Mouse (Mus musculus): ENCODE results near the gene Olfr60.

Gene Olfr60

DNA sequence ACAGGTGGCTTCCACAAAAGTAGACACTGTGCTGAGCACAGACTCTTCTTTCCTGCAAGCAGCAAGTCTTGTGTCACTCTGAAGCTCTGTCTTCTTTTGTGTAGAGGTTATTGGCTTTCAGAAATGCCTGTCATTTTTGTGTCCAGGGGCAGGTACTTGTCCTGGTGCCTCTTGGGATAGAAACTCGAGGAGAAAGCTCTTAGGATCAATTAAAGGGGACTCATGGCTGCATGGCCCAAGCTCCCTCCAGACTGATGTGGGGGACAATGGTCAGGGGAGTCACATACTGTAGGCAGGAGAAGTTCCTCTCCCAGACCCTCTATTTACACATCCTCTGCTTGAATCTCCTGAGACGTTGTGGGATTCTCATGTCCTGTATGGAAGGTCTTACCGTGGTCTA lies at the start of gene Olfr60:
Gene Olfr60 (minus strand): TSS at position 101 of the 400 bp plus-strand sequence.
- no peak for DNase-seq (ENCODE audit: low spot score in 2 of 2)

DNA sequence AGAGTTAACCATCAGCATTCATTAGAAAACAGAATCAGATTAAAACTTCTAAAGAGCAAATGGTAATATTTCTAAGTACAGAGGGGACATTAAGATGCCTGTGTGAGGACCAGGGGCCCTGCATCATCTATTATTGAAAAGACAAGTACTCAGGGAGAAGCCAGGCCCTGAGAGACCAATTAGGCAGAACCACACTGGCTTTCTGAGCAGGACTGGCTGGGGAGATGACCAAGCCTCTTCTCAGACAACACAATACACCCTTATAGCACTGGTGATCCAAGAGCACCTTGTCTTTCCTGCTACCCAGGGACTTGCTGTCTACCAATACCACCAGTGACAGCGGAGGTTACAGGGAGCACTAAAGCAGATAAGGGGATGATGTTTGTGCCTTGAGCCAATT lies 41.3 kb upstream of the Olfr60 start, which contains the start of gene Olfr531:
Gene Olfr531 (minus strand): TSS at position 101 of the 400 bp plus-strand sequence.
- no peak for DNase-seq (ENCODE audit: low spot score in 2 of 2)

DNA sequence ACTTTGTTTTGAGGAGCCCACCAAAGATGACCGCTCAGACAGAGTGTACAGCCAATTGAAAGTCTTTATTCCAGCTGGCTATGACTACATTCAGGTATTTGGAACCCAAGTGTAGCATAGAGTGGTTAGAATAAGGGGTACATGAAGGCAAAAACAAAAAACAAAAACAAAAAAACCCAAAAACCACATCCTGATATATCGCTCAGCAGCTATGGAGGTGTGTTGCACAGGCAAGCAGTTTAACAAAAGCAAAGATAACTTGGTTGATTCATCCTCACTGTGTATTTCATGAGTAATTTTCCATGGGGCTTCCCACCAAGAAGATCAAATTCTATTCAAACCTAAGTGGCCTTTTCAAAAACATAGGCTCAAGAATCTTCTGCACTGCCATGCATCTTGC lies 15.4 kb upstream of the Olfr60 start:
- no peak for DNase-seq (ENCODE audit: low spot score in 2 of 2)

DNA sequence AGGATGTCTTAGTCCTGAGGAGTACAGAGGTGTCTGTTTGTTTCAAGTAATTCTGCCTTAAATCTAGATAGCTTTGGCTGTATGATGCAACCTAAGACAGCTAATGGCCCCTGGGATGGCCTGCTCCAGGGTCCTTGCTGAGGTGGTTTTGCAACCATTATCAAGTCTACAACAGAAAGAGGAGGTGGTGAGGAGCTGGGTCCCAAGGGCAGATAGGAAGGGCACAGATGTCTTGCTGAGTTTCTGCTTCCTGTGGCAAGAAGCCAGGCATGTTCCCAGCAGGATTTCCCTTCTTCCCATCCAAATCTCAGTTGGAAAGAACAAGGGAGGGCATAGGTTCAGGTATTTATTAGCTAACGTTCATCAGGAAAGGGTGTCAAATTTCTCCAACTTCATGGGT lies 14.8 kb upstream of the Olfr60 start, which contains the start of gene Olfr530:
Gene Olfr530 (minus strand): TSS at position 101 of the 400 bp plus-strand sequence.
- DNase-seq (ENCODE audit: low spot score in 2 of 2), result no peak

DNA sequence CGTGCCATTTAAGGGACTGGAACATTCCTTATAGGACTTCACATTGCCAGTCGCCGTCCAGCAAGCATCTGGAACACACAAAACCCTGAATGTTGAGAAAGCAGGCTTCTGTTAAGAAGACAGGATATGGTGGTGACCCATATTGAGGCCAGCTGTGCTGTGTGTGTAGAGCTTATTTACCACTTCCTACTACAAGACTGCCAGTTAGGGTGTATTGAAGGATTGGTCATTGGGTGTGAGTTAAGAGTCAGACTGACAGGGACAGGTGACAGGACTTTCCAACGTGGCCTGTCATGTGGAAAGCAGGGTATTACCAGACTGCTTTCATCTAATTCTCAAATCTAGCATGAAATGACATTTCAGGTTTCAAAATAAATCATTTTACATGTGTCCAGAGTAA lies 12.8 kb upstream of the Olfr60 start:
- no peak for DNase-seq (ENCODE audit: low spot score in 2 of 2)

DNA sequence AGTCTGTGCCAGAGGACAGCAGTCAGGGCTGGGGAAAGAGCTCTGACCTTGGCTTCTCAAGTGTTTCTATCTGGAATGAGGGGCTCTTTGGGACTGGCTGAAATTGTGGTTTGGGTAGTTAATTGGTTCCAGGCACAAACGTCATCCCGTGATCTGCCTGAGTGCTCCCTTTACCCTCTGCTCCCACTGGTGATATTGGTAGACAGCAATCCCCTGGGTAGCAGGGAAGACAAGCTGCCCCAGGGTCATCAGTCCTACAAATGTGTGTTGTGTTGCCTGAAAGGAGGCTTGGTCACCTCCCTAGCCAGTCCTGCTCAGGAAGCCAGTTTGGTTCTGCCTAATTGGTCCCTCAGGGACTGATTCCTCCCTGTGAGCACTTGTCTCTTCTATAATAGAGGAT lies 27.8 kb downstream of the Olfr60 start, which contains the start of gene Olfr527:
Gene Olfr527 (plus strand): TSS at position 301 of the 400 bp plus-strand sequence.
- DNase-seq (ENCODE audit: low spot score in 2 of 2), result no peak

DNA sequence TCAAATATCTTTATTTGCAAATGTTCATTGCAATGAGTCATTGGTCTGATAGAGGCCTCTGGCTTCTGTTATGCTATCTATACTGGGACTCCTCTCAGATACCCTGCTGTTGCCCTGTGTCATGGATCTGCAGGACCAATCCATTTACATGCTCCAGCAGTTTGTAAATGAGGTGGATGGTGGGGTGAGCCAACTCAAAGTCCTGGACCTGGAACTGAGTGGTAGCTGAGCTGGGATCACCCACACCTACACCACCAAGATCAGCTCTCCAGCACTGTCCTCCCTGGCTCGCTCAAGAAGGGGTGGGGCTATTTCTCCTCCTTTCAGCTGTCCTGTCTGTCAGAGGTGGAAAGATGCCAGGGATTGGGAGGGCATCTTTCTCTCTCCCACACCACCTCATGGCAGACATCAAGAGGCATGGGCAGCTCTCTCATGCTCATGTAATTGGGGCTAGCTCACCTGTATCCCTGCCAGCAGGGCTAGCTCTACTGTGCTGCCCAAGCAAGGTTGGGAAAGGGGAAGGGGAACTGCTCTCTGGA lies 31.6 kb downstream of the Olfr60 start:
- DNase-seq (ENCODE audit: low spot score in 2 of 2), result no peak

DNA sequence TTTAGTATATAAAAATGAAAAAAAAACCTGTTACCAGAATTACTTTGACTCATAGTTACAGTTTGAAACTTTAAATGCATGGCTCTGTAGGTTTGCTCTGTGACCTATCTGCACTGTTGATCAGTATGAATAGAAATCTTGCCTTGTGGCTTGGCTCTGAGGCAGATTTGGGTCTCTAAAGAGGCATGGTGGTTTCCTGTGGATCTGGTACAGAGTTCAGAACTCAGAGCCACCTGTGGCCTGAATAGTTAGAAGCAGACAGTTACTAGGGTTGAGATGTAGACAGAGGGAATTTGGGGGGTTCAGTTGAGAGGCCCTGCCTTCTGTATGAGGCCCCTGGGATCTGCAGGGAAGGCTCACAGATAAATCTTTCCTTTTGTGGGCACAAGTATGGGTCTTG lies 40.3 kb downstream of the Olfr60 start:
- no peak for DNase-seq (ENCODE audit: low spot score in 2 of 2)

DNA sequence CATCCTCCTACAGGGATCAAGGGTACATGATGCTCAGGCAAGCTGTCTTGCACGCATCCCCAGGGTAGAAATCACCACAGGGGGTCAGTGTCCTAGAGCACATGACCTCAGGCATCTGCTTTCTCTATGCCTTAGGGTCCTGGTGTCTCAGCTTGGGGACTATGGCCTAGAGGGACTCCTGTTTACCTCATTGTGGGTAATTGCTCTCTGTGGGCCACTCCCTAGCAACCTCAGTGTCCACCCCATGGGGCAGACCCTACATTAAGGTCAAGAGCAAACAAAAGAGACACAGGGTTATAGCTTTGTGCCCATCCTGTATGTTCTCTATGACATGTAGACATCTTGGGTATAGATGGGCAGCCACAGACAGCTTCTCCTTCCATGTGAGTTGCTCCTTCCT lies 40.9 kb downstream of the Olfr60 start, which contains the start of gene Olfr525:
Gene Olfr525 (plus strand): TSS at position 301 of the 400 bp plus-strand sequence.
- DNase-seq (ENCODE audit: low spot score in 2 of 2), result no peak

DNA sequence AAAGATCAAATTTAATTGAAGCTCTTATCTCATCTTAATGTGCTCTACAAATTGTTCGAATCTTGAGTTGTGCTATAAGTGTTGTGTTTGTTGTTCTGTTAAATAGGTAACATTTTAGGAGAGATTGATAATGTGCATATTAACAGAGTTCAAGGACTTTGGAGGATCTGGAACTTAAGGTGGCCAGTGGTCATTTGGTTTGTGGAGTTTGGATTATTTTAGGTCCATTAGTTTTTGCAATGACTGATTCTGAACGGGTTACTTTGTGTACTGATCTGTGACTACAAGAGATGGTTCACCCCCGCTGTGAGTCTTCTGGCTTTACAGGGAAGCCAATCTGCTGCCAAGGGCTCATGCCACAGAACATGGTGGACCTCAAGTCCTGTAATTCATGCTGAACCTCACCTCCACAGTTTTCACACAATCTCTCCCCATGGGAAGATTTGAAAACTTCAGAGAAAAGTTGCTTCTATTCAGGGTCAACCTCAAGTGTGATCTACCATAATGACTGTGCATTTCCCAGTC lies 41.5 kb downstream of the Olfr60 start:
- DNase-seq (ENCODE audit: low spot score in 2 of 2), result no peak

DNA sequence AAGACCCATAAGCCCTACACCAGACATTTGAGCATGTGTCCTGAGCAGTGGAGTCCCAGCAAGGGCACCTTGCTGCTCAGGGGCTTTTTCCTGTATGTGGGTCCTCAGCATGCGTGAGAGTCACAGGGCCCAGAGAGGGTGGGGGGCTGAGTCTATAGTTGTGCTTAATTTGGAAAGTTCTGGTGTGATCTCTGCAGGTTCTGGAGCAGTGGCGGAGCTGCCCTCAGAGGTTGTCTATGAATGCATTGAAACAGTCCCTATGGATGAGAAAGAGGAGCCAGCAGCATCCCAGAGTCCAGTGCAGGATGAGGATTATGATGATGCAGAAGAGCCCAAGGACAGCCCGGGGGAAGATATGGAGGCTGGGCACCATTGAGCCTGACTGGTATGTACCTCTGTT lies 62.1 kb downstream of the Olfr60 start:
- no peak for DNase-seq (ENCODE audit: low spot score in 2 of 2)

DNA sequence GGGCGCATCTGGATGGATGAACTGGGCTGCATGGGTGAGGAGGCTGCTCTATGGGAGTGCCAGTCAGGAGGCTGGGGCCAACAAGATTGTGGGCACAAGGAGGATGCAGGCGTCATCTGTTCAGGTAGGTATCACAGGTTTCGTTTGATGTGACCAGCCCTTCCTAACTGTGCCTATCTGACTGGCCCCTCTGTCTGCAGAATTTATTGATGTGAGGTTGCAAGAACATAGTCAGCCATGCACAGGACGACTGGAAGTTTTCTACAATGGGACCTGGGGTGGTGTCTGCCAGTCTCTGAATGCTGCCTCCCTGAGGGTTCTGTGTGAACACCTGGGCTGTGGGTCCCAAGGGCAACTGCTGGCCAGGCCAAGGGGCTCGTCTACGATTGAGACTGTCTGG lies 64.6 kb downstream of the Olfr60 start:
- DNase-seq (ENCODE audit: low spot score in 2 of 2), result no peak

DNA sequence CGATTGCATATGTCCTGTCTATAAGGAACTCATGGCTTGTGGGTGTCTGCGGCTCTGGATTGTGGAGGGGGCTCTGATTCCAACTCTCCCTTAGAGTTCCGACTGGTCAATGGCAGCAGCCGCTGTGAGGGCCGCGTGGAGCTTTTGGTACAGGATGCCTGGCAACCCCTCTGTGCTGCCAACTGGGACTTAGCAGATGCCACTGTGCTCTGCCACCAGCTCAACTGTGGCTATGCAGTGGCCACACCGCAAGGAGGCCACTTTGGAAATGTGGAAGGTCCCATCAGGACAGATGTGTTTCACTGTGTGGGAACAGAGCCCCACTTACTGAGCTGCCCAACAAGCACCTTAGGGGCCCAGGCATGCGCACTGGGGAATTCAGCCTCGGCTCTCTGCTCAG lies 65.7 kb downstream of the Olfr60 start:
- no peak for DNase-seq (ENCODE audit: low spot score in 2 of 2)

All from heart, adult 9 months (tissue).